Mouse (Mus musculus) CH12.LX (cell line): Measurements from ENCODE around the gene Cmip.

ENCODE experiments used
- CTCF ChIP-seq, 2 experiments: IDR thresholded peaks in 1 of 2; conservative IDR thresholded peaks in 1 of 2; 2 replicates each; pipeline ENCODE4 v1.5.1; 2011 to 2012; ENCODE audit warnings: low read depth in 2 of 2, low read length in 2 of 2, improper control_type of control experiment in 1 of 2, inconsistent platforms in 1 of 2, mild to moderate bottlenecking in 1 of 2, moderate library complexity in 1 of 2
- GABPA ChIP-seq: IDR thresholded peaks from 2 replicates; pipeline ENCODE4 v1.6.1; 2012; ENCODE audit warnings: low read depth, low read length, improper control_type of control experiment, inconsistent platforms; ENCODE audit not compliant: insufficient replicate concordance
- POLR2A ChIP-seq: IDR thresholded peaks from 2 replicates; pipeline ENCODE4 v1.6.1; 2011; ENCODE audit warnings: low read depth, mild to moderate bottlenecking, improper control_type of control experiment, low read length

GRCm38 (mm10) chr8:117342735-117343385 lies 86.0 kb downstream of the Cmip start:
- no peak for TF ChIP-seq POLR2A
- no peak for TF ChIP-seq CTCF (conservative IDR thresholded peaks at IDR 0.05 in 1 of 2, IDR thresholded peaks at IDR 0.05 in 1 of 2; ENCODE audit: low read depth in 2 of 2, low read length in 2 of 2)
- no peak for TF ChIP-seq GABPA
